Mouse (Mus musculus) bone marrow macrophage, adult 2 months (primary cell): ENCODE measurements around the gene Trip10.

Source experiments
- CTCF ChIP-seq: IDR thresholded peaks from 2 replicates; pipeline ENCODE4 v1.5.1; 2012; ENCODE audit warnings: low read depth, mild to moderate bottlenecking, low read length, moderate library complexity
- POLR2A ChIP-seq: IDR thresholded peaks from 2 replicates; pipeline ENCODE4 v1.6.1; 2012; ENCODE audit warnings: mild to moderate bottlenecking, low read depth, low read length, borderline replicate concordance

- no peak for TF ChIP-seq CTCF
- TF ChIP-seq POLR2A: no peak
Observed at GRCm38 (mm10) chr17:57221911-57222310, 27.3 kb upstream of the Trip10 start.
